Mouse (Mus musculus) hindbrain, embryonic 11.5 days (tissue): ENCODE measurements around the gene Mst1r. TPM values are rescaled to one million over a fixed set of nuclear protein-coding genes. Genes with fewer than 3 reads are reported as not detected.
A peak's percentile ranks its signal among the peaks of the same experiment; 100 is the strongest.

Source experiments
- ATAC-seq: fragments of 200-750 bp; cut with Nextera tagmentation; 2 replicates; pipeline ENCODE4 v1.8.0; 2017; ENCODE audit warnings: mild to moderate bottlenecking, moderate TSS enrichment, moderate library complexity; ENCODE audit not compliant: low FRiP score
- DNase-seq: peaks from one replicate; pipeline ENCODE4 v3.0.0-alpha.2; 2015; ENCODE audit warnings: low spot score
- H3K27ac ChIP-seq: fragments of 300-500 bp; sonication (generic); 2 replicates; pipeline ENCODE4 v1.5.1; 2014; ENCODE audit warnings: mild to moderate bottlenecking, low read depth, low read length
- H3K27me3 ChIP-seq: fragments of 300-500 bp; sonication (generic); 2 replicates; pipeline ENCODE4 v1.6.1; 2014; ENCODE audit warnings: mild to moderate bottlenecking, low read length, moderate library complexity, mixed read lengths; ENCODE audit not compliant: control insufficient read depth, insufficient read depth
- H3K36me3 ChIP-seq: fragments of 300-500 bp; sonication (generic); 2 replicates; pipeline ENCODE4 v1.6.1; 2014; ENCODE audit warnings: mild to moderate bottlenecking, low read length, moderate library complexity, mixed read lengths; ENCODE audit not compliant: control insufficient read depth, insufficient read depth
- H3K4me1 ChIP-seq: fragments of 300-500 bp; sonication (generic); replicated peaks from 2 replicates; pipeline ENCODE4 v1.6.1; 2014; ENCODE audit warnings: low read length, mixed read lengths; ENCODE audit not compliant: control insufficient read depth, insufficient read depth
- H3K4me2 ChIP-seq: fragments of 300-500 bp; sonication (generic); replicated peaks from 2 replicates; pipeline ENCODE4 v1.6.1; 2014; ENCODE audit warnings: mild to moderate bottlenecking, low read depth, low read length
- H3K4me3 ChIP-seq: fragments of 300-500 bp; sonication (generic); 2 replicates; pipeline ENCODE4 v1.5.1; 2014; ENCODE audit warnings: low read depth, low read length
- H3K9ac ChIP-seq: fragments of 300-500 bp; sonication (generic); 2 replicates; pipeline ENCODE4 v1.6.1; 2014; ENCODE audit warnings: low read depth, low read length
- H3K9me3 ChIP-seq: fragments of 300-500 bp; sonication (generic); 2 replicates; pipeline ENCODE4 v1.6.1; 2016; ENCODE audit warnings: low read length; ENCODE audit not compliant: control insufficient read depth
- WGBS: fragments of 180-500 bp; shearing (Covaris S2); extraction: QIAGEN DNeasy Blood & Tissue Kit; methylation state at CpG from one replicate; pipeline ENCODE4 v1.1.7; 2014; 5-methylcytosine and 5-hydroxymethylcytosine counted together
- polyA plus RNA-seq: library from polyadenylated mRNA; unstranded; fragments of >200 nt; fragmentation: Nextera tagmentation; extraction: Ambion mirVana; gene quantifications from 2 replicates; pipeline ENCODE4 v1.2.1, GENCODE M21; 2014

The Mst1r gene
- polyA plus RNA-seq, 1 experiment from 2014 or later: 0.60 TPM

GRCm38 (mm10) chr9:107906967-107907800 is 511 bp downstream of the Mst1r start:
- Histone ChIP-seq H3K4me1 (peaks cover 12% of the 10 kb centered on the region; the same call in 1 of the 2 replicates), H3K9ac (peak overlapping the region; percentile 42; the same call in 1 of the 2 replicates), H3K4me2 (peak overlapping the region; percentile 36), H3K27me3 (peaks cover 3% of the 10 kb centered on the region; the same call in 1 of the 2 replicates), H3K27ac (no peak overlapping the region), H3K9me3 (no peaks in the 10 kb centered on the region), H3K36me3 (no peaks in the 10 kb centered on the region), H3K4me3 (peak overlapping the region; percentile 23)
- peak; percentile 24 for DNase-seq
- no peak for ATAC-seq
- 46% methylated on average over 31 of the region's 31 CpGs for WGBS

GRCm38 (mm10) chr9:107907801-107908120 is 1.1 kb downstream of the Mst1r start:
- peaks cover 12% of the 10 kb centered on the region; the same call in 1 of the 2 replicates for H3K4me1 ChIP-seq
- no peaks in the 10 kb centered on the region for H3K36me3 ChIP-seq
- no peak overlapping the region for H3K9ac ChIP-seq
- H3K4me2 ChIP-seq: no peak overlapping the region
- WGBS: 78% methylated on average over 14 of the region's 14 CpGs
- peaks cover 3% of the 10 kb centered on the region; the same call in 1 of the 2 replicates for H3K27me3 ChIP-seq
- ATAC-seq: no peak
- no peak for DNase-seq
- H3K4me3 ChIP-seq: no peak overlapping the region
- no peaks in the 10 kb centered on the region for H3K9me3 ChIP-seq
- no peak overlapping the region for H3K27ac ChIP-seq

GRCm38 (mm10) chr9:107908410-107909158 is 1.9 kb downstream of the Mst1r start:
- H3K4me3 ChIP-seq: no peak overlapping the region
- no peaks in the 10 kb centered on the region for H3K9me3 ChIP-seq
- H3K27me3 ChIP-seq: peaks cover 3% of the 10 kb centered on the region; the same call in 1 of the 2 replicates
- no peak overlapping the region for H3K4me2 ChIP-seq
- peaks cover 12% of the 10 kb centered on the region; the same call in 1 of the 2 replicates for H3K4me1 ChIP-seq
- 31% methylated on average over 18 of the region's 18 CpGs for WGBS
- DNase-seq: no peak
- no peaks in the 10 kb centered on the region for H3K36me3 ChIP-seq
- H3K9ac ChIP-seq: no peak overlapping the region
- no peak for ATAC-seq
- H3K27ac ChIP-seq: no peak overlapping the region

GRCm38 (mm10) chr9:107910025-107910769 is 3.5 kb downstream of the Mst1r start:
- H3K4me2 ChIP-seq: no peak overlapping the region
- no peak for ATAC-seq
- H3K27me3 ChIP-seq: peaks cover 3% of the 10 kb centered on the region; the same call in 1 of the 2 replicates
- no peak for DNase-seq
- H3K9ac ChIP-seq: no peak overlapping the region
- no peak overlapping the region for H3K4me3 ChIP-seq
- no peaks in the 10 kb centered on the region for H3K9me3 ChIP-seq
- no peak overlapping the region for H3K27ac ChIP-seq
- H3K4me1 ChIP-seq: peaks cover 12% of the 10 kb centered on the region; the same call in 1 of the 2 replicates
- H3K36me3 ChIP-seq: no peaks in the 10 kb centered on the region
- 91% methylated on average over 15 of the region's 15 CpGs for WGBS

GRCm38 (mm10) chr9:107914764-107915420 is 8.2 kb downstream of the Mst1r start:
- Histone ChIP-seq H3K4me2 (no peak overlapping the region), H3K36me3 (no peaks in the 10 kb centered on the region), H3K27me3 (no peaks in the 10 kb centered on the region), H3K27ac (no peak overlapping the region), H3K9me3 (no peaks in the 10 kb centered on the region), H3K9ac (no peak overlapping the region), H3K4me3 (no peak overlapping the region), H3K4me1 (no peaks in the 10 kb centered on the region)
- 84% methylated on average over 16 of the region's 16 CpGs for WGBS
- DNase-seq (no peak), ATAC-seq (no peak)

GRCm38 (mm10) chr9:107917895-107918608 is 11.4 kb downstream of the Mst1r start:
- Histone ChIP-seq H3K9me3 (no peaks in the 10 kb centered on the region), H3K4me1 (no peaks in the 10 kb centered on the region), H3K9ac (no peak overlapping the region), H3K36me3 (no peaks in the 10 kb centered on the region), H3K27me3 (no peaks in the 10 kb centered on the region), H3K4me3 (no peak overlapping the region), H3K4me2 (no peak overlapping the region), H3K27ac (no peak overlapping the region)
- DNase-seq: peak; percentile 39
- no peak for ATAC-seq
- 42% methylated on average over 13 of the region's 13 CpGs for WGBS

- WGBS: 83% methylated on average over 6 of the region's 6 CpGs
- Histone ChIP-seq H3K4me3 (no peak overlapping the region), H3K36me3 (no peaks in the 10 kb centered on the region), H3K27ac (no peak overlapping the region), H3K9ac (no peak overlapping the region), H3K9me3 (no peaks in the 10 kb centered on the region), H3K27me3 (no peaks in the 10 kb centered on the region), H3K4me2 (no peak overlapping the region; the same call in 1 of the 2 replicates), H3K4me1 (no peaks in the 10 kb centered on the region)
- DNase-seq (no peak), ATAC-seq (no peak)
Measured at GRCm38 (mm10) chr9:107918884-107919283, 12.2 kb downstream of the Mst1r start.

GRCm38 (mm10) chr9:107919441-107919840 is 12.8 kb downstream of the Mst1r start:
- H3K27ac ChIP-seq: no peak overlapping the region
- H3K4me3 ChIP-seq: no peak overlapping the region
- H3K9me3 ChIP-seq: no peaks in the 10 kb centered on the region
- 83% methylated on average over 5 of the region's 5 CpGs for WGBS
- no peak for DNase-seq
- no peak for ATAC-seq
- no peaks in the 10 kb centered on the region for H3K27me3 ChIP-seq
- H3K4me2 ChIP-seq: no peak overlapping the region
- H3K9ac ChIP-seq: no peak overlapping the region
- H3K4me1 ChIP-seq: no peaks in the 10 kb centered on the region
- no peaks in the 10 kb centered on the region for H3K36me3 ChIP-seq
